Mouse (Mus musculus): Measurements from ENCODE around the gene Ldlrap1.

DNA sequence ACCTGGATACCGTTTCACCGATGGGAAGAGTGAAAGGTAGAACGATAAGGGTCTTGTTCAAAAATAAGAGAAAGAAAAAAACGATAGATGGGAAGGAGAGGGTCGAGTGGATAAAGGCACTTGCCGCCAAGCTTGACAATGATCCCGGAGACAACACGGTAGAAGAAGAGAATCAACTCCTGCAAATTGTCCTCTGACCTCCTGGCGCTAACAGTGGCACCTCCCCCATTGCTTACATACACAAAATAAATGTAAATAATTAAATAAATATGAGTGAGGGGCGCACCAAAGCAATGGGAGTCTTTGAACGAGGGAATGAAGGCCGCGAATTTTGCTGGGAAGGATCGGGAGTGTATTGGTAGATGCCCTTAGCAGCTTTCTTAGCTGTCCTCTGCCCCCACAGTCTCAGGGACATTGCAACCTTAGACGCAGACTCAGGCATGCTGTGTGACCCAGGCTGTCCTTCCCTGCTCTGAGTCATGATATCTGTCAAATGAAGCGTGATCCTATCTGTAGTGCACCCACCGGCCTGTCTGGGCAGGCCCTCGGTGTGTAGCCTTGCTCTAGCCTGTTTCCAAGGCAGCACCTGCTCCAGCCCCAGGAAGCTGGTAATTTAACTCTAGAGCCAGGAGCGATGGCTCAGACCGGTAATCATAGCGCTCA is 533 bp upstream of the Ldlrap1 start:
- TF ChIP-seq ZKSCAN1 (IDR thresholded peaks at IDR 0.05; ENCODE audit: borderline replicate concordance, low read depth, low read length) (no peak), CHD2 (IDR thresholded peaks at IDR 0.05; ENCODE audit: low read length) (no peak), POLR2A (IDR thresholded peaks at IDR 0.05; ENCODE audit: low read depth, low read length) (no peak), ETS1 (conservative IDR thresholded peaks at IDR 0.05; ENCODE audit: low read depth, low read length) (no peak), MAZ (IDR thresholded peaks at IDR 0.05; ENCODE audit: low read depth, low read length) (no peak), UBTF (IDR thresholded peaks at IDR 0.05; ENCODE audit: low read depth, low read length) (no peak), TBP (conservative IDR thresholded peaks at IDR 0.05; ENCODE audit: low read depth, low read length) (no peak), EP300 (IDR thresholded peaks at IDR 0.05; ENCODE audit: low read length) (no peak), CTCF (conservative IDR thresholded peaks at IDR 0.05 in 1 of 2, IDR thresholded peaks at IDR 0.05 in 1 of 2; ENCODE audit: low read depth in 2 of 2, low read length in 2 of 2) (no peak), MXI1 (IDR thresholded peaks at IDR 0.05; ENCODE audit: low read depth, low read length) (no peak), MAFK (IDR thresholded peaks at IDR 0.05; ENCODE audit: insufficient replicate concordance, low read length) (no peak), MAX (IDR thresholded peaks at IDR 0.05; ENCODE audit: low read length) (no peak), ZNF384 (IDR thresholded peaks at IDR 0.05; ENCODE audit: low read depth, low read length) (no peak), NRF1 (IDR thresholded peaks at IDR 0.05; ENCODE audit: low read depth, low read length) (no peak)

All from CH12.LX (cell line).